Mouse (Mus musculus) hindbrain, embryonic 15.5 days (tissue): ENCODE measurements at regions not wholly inside any gene's neighbourhood (a gene's known extent, or its start where the extent isn't known, plus 50 kb on each side); places are given as distances from the start of the nearest gene placed in this dataset.

Source experiments
- ATAC-seq: fragments of 200-750 bp; cut with Nextera tagmentation; 2 replicates; pipeline ENCODE4 v1.8.0; 2017; ENCODE audit warnings: low read depth, moderate number of reproducible peaks, moderate TSS enrichment; ENCODE audit not compliant: low FRiP score
- H3K27ac ChIP-seq: fragments of 300-500 bp; sonication (generic); replicated peaks from 2 replicates; pipeline ENCODE4 v1.5.1; 2015; ENCODE audit warnings: mild to moderate bottlenecking, inconsistent platforms
- H3K27me3 ChIP-seq: fragments of 300-500 bp; sonication (generic); 2 replicates; pipeline ENCODE4 v1.6.1; 2015; ENCODE audit warnings: control low read depth, inconsistent platforms
- H3K36me3 ChIP-seq: fragments of 300-500 bp; sonication (generic); 2 replicates; pipeline ENCODE4 v1.6.1; 2015; ENCODE audit warnings: control low read depth, inconsistent platforms
- H3K4me1 ChIP-seq: fragments of 300-500 bp; sonication (generic); replicated peaks from 2 replicates; pipeline ENCODE4 v1.6.1; 2015; ENCODE audit warnings: control low read depth, inconsistent platforms
- H3K4me2 ChIP-seq: fragments of 300-500 bp; sonication (generic); 2 replicates; pipeline ENCODE4 v1.6.1; 2015; ENCODE audit warnings: moderate library complexity, mild to moderate bottlenecking, inconsistent platforms
- H3K4me3 ChIP-seq: fragments of 300-500 bp; sonication (generic); 2 replicates; pipeline ENCODE4 v1.5.1; 2015; ENCODE audit warnings: mild to moderate bottlenecking, inconsistent platforms
- H3K9ac ChIP-seq: fragments of 300-500 bp; sonication (generic); 2 replicates; pipeline ENCODE4 v1.6.1; 2015; ENCODE audit warnings: inconsistent platforms
- H3K9me3 ChIP-seq: fragments of 300-500 bp; sonication (generic); 2 replicates; pipeline ENCODE4 v1.6.1; 2016; ENCODE audit warnings: control low read depth, inconsistent platforms
- WGBS: fragments of 180-500 bp; shearing (Covaris S2); methylation state at CpG from one replicate; pipeline ENCODE4 v1.1.7; 2015; 5-methylcytosine and 5-hydroxymethylcytosine counted together

DNA sequence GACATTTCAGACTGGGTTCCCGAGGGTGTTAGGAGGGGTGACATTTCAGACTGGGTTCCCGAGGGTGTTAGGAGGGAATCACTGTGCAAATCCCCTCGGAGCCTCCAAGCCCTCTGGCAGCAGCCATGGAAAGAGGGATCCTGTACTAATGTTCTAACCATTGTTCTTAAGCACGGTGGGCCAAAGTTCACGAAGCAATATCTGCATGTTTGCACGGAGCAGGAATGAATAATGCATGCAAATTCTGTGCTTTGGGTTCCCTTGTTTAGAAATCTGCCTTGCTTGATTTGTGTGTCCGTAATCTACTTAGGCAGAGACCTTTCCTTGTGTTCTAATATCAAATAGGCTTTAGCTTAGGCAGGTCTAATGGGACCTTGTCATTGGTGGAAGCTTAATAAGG is 55.9 kb upstream of the Zfp280d start:
- ATAC-seq: no peak

DNA sequence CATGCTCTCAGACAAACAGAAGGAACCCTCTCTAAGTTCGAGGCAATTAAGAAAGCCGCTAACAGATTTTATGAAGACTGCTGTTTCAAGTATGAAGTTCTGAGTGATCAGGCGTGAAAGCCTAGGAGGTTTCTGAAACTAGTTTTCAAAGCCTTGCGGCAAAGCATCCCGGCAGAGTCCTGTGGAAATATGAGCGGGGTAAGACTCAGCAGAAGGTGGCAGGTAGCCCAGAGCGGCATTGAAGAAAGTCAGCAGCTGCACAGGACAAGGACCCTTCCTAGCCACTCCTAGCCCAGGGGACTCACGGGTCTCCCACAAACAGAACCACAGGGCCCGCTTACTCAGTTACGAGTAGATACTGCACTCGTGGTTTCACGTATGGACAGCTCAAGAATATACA is 54.8 kb upstream of the Zfp280d start:
- 85% methylated on average over 12 of the region's 12 CpGs for WGBS
- no peak for ATAC-seq
- no peak overlapping the region for H3K4me2 ChIP-seq

More for the DNA sequence above, 55.9 kb upstream of the Zfp280d start:
- Histone ChIP-seq H3K27ac (no peak overlapping the region), H3K4me3 (no peak overlapping the region), H3K27me3 (no peaks in the 10 kb centered on the region), H3K9me3 (no peaks in the 10 kb centered on the region), H3K9ac (no peak overlapping the region), H3K36me3 (no peaks in the 10 kb centered on the region), H3K4me2 (no peak overlapping the region), H3K4me1 (peaks cover 5% of the 10 kb centered on the region; the same call in 1 of the 2 replicates)
- 34% methylated on average over 7 of the region's 7 CpGs for WGBS

DNA sequence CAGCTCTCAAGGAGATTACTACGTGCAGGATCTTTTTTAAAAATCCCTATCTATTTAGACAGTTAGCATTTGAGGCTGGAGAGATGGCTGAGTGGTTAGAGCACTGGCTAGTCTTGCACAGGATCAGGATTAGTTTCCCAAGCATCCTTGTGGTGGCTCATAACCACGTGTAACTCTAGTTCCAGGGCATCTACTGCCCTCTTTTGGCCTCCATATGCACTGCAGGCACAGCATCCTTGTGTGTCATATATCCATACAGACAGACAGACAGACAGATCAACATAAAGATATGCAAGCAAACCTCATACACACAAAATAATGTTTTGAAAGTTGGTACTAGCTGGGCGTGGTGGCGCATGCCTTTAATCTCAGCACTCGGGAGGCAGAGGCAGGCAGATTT is 53.3 kb upstream of the Zfp280d start:
- Histone ChIP-seq H3K27ac (no peak overlapping the region), H3K27me3 (no peaks in the 10 kb centered on the region), H3K4me3 (no peak overlapping the region), H3K4me2 (no peak overlapping the region), H3K4me1 (peaks cover 5% of the 10 kb centered on the region; the same call in 1 of the 2 replicates), H3K36me3 (no peaks in the 10 kb centered on the region), H3K9ac (no peak overlapping the region), H3K9me3 (no peaks in the 10 kb centered on the region)
- no peak for ATAC-seq
- WGBS: 85% methylated on average over 5 of the region's 5 CpGs

More for the DNA sequence above, 54.8 kb upstream of the Zfp280d start:
- no peak overlapping the region for H3K27ac ChIP-seq
- no peaks in the 10 kb centered on the region for H3K27me3 ChIP-seq
- H3K36me3 ChIP-seq: no peaks in the 10 kb centered on the region
- H3K9ac ChIP-seq: no peak overlapping the region
- H3K4me1 ChIP-seq: peaks cover 5% of the 10 kb centered on the region; the same call in 1 of the 2 replicates
- H3K4me3 ChIP-seq: no peak overlapping the region
- no peaks in the 10 kb centered on the region for H3K9me3 ChIP-seq
